Mouse (Mus musculus): ENCODE measurements around the gene Ldoc1. TPM values are rescaled to one million over a fixed set of nuclear protein-coding genes. Genes with fewer than 3 reads are reported as not detected.

Ldoc1 gene
- not detected in 3 replicates for total RNA-seq (2017)

- ATAC-seq (replicated peaks; ENCODE audit: insufficient number of reproducible peaks, low FRiP score, low TSS enrichment, poor library complexity, severe bottlenecking) = no peak
Measured at GRCm38 (mm10) chrX:61709302-61710033, at the start of gene Ldoc1. Gene Ldoc1 (plus strand): TSS chrX:61709497.

- ATAC-seq (replicated peaks; ENCODE audit: insufficient number of reproducible peaks, low FRiP score, low TSS enrichment, poor library complexity, severe bottlenecking) = no peak
Measured at GRCm38 (mm10) chrX:61710131-61710530, 834 bp downstream of the Ldoc1 start.

DNA sequence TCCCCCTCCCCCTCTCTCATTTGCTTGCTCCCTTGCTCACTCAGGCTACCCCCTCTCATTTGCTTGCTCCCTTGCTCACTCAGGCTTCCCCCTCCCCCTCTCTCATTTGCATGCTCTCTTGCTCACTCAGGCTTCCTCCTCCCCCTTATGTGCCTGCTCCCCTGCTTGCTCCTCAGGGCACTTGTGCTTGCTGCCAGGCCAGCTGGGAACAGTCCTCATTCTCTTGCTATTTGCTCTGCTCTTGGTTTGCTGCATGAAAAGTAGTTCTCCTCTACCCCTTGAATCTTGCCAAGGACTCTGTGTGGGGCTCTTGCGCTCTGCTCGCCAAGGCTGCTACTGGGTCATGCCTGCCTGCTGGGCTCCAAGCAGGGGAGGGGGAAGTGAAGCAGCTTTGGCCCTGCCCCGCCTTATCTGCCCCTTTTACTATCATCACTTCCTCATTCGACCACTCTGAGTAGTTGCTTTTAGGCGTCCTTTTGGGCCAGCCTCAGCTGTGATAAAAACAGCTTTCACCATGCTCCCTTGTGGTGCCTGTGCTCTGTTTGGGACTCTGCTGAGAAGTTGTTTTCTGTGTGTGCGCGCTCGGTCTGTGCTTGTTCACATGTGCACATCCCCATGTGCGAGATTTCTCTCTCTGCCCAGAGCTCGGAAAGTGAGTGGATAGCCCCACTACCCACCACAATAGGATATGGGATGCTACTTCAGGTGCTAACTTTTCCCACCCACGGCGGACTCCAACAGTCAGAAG lies 13.2 kb downstream of the Ldoc1 start:
- ATAC-seq (replicated peaks; ENCODE audit: insufficient number of reproducible peaks, low FRiP score, low TSS enrichment, poor library complexity, severe bottlenecking) = no peak

DNA sequence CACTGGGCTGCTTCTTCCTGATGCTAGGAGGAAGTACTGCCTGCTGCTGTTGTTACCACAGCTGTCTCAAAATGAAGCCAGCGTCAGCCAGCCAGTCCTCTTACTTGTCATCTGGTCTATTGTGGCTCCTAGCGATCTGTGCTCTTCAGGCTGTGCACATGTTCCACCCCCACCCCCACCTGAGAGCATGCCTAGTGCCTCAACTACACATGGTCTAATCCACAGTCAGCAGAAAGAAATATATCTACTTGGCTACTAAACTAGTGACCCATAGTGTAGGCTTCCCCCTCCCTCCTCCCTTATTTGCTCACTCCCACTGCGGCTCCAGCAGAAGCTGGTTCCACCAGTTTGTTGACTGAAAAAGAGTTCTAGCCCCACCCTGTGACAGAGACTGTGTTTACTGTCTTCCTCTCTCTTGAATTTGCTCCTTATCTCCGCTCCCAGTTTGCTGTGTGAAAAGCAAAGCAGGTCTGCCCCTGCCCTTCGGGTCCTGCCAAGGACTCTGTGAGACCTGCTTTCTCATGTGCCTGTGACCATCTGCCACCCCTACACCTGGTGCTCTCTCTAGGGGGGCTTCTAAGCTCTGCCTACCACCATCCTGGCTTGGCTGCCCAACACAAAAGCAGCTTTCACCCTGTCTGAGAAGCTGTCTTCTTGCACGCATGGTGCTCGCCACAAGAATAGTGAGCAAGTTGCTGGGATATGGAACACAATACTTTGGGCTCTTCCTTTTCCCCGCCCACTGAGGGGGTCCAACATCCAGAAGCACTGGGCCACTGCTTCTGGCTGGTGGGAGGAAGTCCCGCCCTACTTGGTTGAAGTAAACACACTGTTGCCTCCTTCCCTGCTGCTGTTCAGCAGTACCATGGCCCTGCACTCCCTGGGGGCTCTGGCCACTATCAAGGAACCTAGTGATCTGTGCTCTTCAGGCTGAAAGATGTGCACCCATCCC lies 14.0 kb downstream of the Ldoc1 start:
- no peak for ATAC-seq (replicated peaks; ENCODE audit: insufficient number of reproducible peaks, low FRiP score, low TSS enrichment, poor library complexity, severe bottlenecking)

- no peak for ATAC-seq (replicated peaks; ENCODE audit: insufficient number of reproducible peaks, low FRiP score, low TSS enrichment, poor library complexity, severe bottlenecking)
Measured at GRCm38 (mm10) chrX:61727516-61728310, 18.4 kb downstream of the Ldoc1 start.
